Mouse (Mus musculus) liver, adult 2 months (tissue): ENCODE measurements around the gene Gpc6. TPM values are rescaled to one million over a fixed set of nuclear protein-coding genes. Genes with fewer than 3 reads are reported as not detected.

Source experiments
- DNase-seq: peaks from one replicate; pipeline ENCODE4 v3.0.0-alpha.2; 2011; ENCODE audit warnings: low read depth, low spot score; ENCODE audit errors: extremely low read depth
- H3K27ac ChIP-seq: fragments of 200-500 bp; replicated peaks from 2 replicates; pipeline ENCODE4 v1.5.1; 2012; ENCODE audit warnings: low read depth, mild to moderate bottlenecking, control low read depth, inconsistent platforms, low read length; ENCODE audit not compliant: insufficient read depth
- H3K27me3 ChIP-seq: fragments of 200-500 bp; 2 replicates; pipeline ENCODE4 v1.6.1; 2012; ENCODE audit warnings: mild to moderate bottlenecking, moderate library complexity, low read length, inconsistent platforms; ENCODE audit not compliant: control insufficient read depth, insufficient read depth
- H3K36me3 ChIP-seq: fragments of 200-500 bp; 2 replicates; pipeline ENCODE4 v1.6.1; 2012; ENCODE audit warnings: low read length, inconsistent platforms; ENCODE audit not compliant: control insufficient read depth, insufficient read depth
- H3K4me1 ChIP-seq: fragments of 200-500 bp; 2 replicates; pipeline ENCODE4 v1.6.1; 2011; ENCODE audit warnings: low read length; ENCODE audit not compliant: control insufficient read depth, insufficient read depth
- H3K4me3 ChIP-seq: fragments of 200-500 bp; 2 replicates; pipeline ENCODE4 v1.5.1; 2011; ENCODE audit warnings: low read depth, mild to moderate bottlenecking, control low read depth, low read length, moderate library complexity; ENCODE audit not compliant: insufficient read depth
- H3K79me2 ChIP-seq: fragments of 200-500 bp; 2 replicates; pipeline ENCODE4 v1.6.1; 2012; ENCODE audit warnings: inconsistent platforms, mild to moderate bottlenecking, low read length, moderate library complexity; ENCODE audit not compliant: control insufficient read depth, insufficient read depth
- H3K9ac ChIP-seq: fragments of 200-500 bp; 2 replicates; pipeline ENCODE4 v1.6.1; 2012; ENCODE audit warnings: low read depth, mild to moderate bottlenecking, control low read depth, inconsistent platforms, low read length
- CTCF ChIP-seq: fragments of 200-500 bp; IDR thresholded peaks from 2 replicates; pipeline ENCODE4 v1.5.1; 2011; ENCODE audit warnings: low read depth, low read length, control low read depth
- POLR2A ChIP-seq: fragments of 200-500 bp; IDR thresholded peaks from 2 replicates; pipeline ENCODE4 v1.6.1; 2011; ENCODE audit warnings: low read length, control low read depth; ENCODE audit not compliant: insufficient read depth; ENCODE audit errors: extremely low read depth
- WGBS: fragments of 180-500 bp; shearing (Covaris S2); methylation state at CpG from one replicate; pipeline ENCODE4 v1.1.7; 2018; 5-methylcytosine and 5-hydroxymethylcytosine counted together
- polyA plus RNA-seq: library from polyadenylated mRNA; depleted of rRNA; stranded (reverse); fragments of >200 nt; gene quantifications from 2 replicates; pipeline ENCODE4 v1.2.3, GENCODE M21; 2012
- total RNA-seq: library from RNA; depleted of rRNA; stranded (reverse); fragments of >200 nt; gene quantifications from 2 replicates; pipeline ENCODE4 v1.2.3, GENCODE M21; 2014

Gpc6 gene
- total and polyA plus RNA-seq, 2 experiments: 0.88 to 2.6 TPM

- no peak overlapping the region for H3K9ac ChIP-seq
- no peak for DNase-seq
- no peak overlapping the region for H3K4me3 ChIP-seq
- no peaks in the 10 kb centered on the region for H3K4me1 ChIP-seq
- TF ChIP-seq CTCF: no peak
- TF ChIP-seq POLR2A: no peak
- H3K79me2 ChIP-seq: no peaks in the 10 kb centered on the region
- WGBS: 82% methylated on average over 16 of the region's 16 CpGs
- H3K27me3 ChIP-seq: no peaks in the 10 kb centered on the region
- H3K27ac ChIP-seq: no peak overlapping the region
- no peaks in the 10 kb centered on the region for H3K36me3 ChIP-seq
Measured at GRCm38 (mm10) chr14:117930848-117931816, 1006.0 kb downstream of the Gpc6 start.

- Histone ChIP-seq H3K27ac (no peak overlapping the region), H3K4me1 (no peaks in the 10 kb centered on the region), H3K79me2 (no peaks in the 10 kb centered on the region), H3K36me3 (no peaks in the 10 kb centered on the region), H3K4me3 (no peak overlapping the region), H3K9ac (no peak overlapping the region), H3K27me3 (no peaks in the 10 kb centered on the region)
- DNase-seq: no peak
- TF ChIP-seq POLR2A: no peak
- TF ChIP-seq CTCF: no peak
- WGBS: 93% methylated on average over 17 of the region's 17 CpGs
Measured at GRCm38 (mm10) chr14:117932163-117932851, 1007.2 kb downstream of the Gpc6 start.

DNA sequence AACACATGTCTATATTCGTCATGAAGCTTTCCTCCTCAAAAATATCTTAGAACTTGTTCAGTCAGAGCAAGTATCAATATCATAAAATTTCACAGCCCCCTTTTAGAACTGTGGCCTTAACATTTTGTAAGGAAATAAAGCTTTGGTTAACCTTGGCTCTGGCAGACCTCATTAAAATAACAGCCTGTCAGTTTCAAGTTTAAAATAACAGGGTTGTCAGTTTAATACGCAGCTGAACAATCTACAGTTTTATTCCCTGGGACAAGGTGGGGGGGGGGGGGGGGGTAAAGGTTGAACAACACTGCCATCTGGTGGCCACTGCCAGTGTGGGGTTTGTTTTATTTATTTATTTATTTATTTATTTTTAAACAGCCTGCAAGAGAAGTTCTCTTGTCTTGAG is 1013.4 kb downstream of the Gpc6 start:
- Histone ChIP-seq H3K27me3 (no peaks in the 10 kb centered on the region), H3K36me3 (no peaks in the 10 kb centered on the region), H3K27ac (no peak overlapping the region), H3K4me1 (no peaks in the 10 kb centered on the region), H3K4me3 (no peak overlapping the region), H3K79me2 (no peaks in the 10 kb centered on the region), H3K9ac (no peak overlapping the region)
- 33% methylated on average over 2 of the region's 2 CpGs for WGBS
- peak; percentile 31 for DNase-seq
- TF ChIP-seq CTCF: no peak
- TF ChIP-seq POLR2A: no peak

DNA sequence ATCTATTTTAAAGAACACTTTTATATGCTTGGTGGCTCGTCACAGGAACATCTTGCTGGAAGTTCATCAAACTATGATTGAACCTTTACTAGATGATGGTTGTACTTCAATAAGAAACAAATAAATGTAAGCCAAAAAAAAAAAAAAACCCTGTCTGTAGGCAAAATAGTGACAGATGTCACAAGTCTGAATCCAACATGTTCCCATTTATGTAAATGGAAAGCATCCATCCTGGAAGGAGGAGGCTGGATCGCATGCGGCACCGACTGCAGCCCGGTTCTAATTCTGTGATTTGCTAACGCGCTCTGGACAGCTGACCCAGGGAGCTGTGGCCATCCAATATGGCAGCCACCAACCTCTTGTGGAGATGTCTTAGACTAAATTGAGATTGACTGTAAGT is 1014.4 kb downstream of the Gpc6 start:
- no peak overlapping the region for H3K9ac ChIP-seq
- H3K4me1 ChIP-seq: no peaks in the 10 kb centered on the region
- 94% methylated on average over 7 of the region's 7 CpGs for WGBS
- no peak overlapping the region for H3K27ac ChIP-seq
- no peak for DNase-seq
- H3K79me2 ChIP-seq: no peaks in the 10 kb centered on the region
- H3K27me3 ChIP-seq: no peaks in the 10 kb centered on the region
- no peak overlapping the region for H3K4me3 ChIP-seq
- no peaks in the 10 kb centered on the region for H3K36me3 ChIP-seq
- TF ChIP-seq CTCF (no peak), POLR2A (no peak)

DNA sequence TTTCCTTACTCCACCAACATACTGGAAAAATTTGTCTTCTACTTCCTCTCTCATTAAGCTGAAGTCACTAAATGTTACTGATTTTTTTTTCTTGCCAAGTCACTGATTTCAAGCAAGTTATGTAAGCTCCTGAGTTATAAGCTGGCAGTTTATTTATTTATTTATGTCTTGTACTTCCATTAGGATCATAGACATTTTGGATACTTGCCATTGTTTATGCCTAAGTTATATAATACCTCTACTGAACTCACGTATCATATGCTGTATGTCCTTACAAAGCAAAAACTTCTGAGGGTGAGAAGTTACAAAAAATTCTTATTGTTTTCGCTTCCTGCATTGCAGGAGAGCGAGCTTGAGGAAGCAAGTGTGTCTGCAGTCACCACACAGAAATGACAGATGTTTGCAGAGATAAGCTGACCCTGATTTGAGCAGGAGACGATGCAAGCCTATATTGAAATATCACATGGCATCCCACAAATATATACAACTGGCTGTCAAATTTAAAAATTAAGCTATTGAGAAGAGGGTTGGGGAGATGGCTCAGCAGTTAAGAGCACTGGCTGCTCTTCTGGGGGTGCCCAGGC is 1020.9 kb downstream of the Gpc6 start:
- no peaks in the 10 kb centered on the region for H3K36me3 ChIP-seq
- WGBS: 79% methylated on average over 4 of the region's 4 CpGs

More for the DNA sequence above, 1020.9 kb downstream of the Gpc6 start:
- H3K27me3 ChIP-seq: no peaks in the 10 kb centered on the region
- H3K9ac ChIP-seq: no peak overlapping the region
- no peak for DNase-seq
- H3K79me2 ChIP-seq: no peaks in the 10 kb centered on the region
- H3K27ac ChIP-seq: no peak overlapping the region
- no peak overlapping the region for H3K4me3 ChIP-seq
- no peaks in the 10 kb centered on the region for H3K4me1 ChIP-seq
- TF ChIP-seq CTCF (no peak), POLR2A (no peak)
